In genomic region chr1:193673236-193673830, GRCm38 (mm10) we compare ENCODE assay signal across 9 mouse cellular contexts.
DNase-seq lines count a peak whose midpoint lies in the region; ATAC-seq and TF ChIP-seq lines count a peak whose summit lies in the region.
"Had no signal": no experiment of that assay in that cellular context is flagged by ENCODE, and none has a peak within 500 bp of the region (broad histone marks: within the 10 kb centered on the region; RNA-seq: fewer than 3 reads in every experiment).

No protein-coding gene starts in this region.

- H3K79me2 ChIP-seq in MEL (ENCODE audit: control insufficient read depth, insufficient read depth, low read length, poor library complexity) = no peaks in the 10 kb centered on the region

- 0 out of 2 replicates have a peak, but pooled peaks have one; percentile 24 for ATAC-seq in heart, postnatal 0 days (ENCODE audit: insufficient read depth, low read depth)
- ATAC-seq in heart, embryonic 12.5 days (ENCODE audit: insufficient number of reproducible peaks, low FRiP score) = no peak
- ATAC-seq in midbrain, embryonic 15.5 days (replicated peaks) = 0 out of 2 replicates have a peak, but pooled peaks have one; percentile 53

- no peaks in the 10 kb centered on the region for H3K36me3 ChIP-seq in heart, postnatal 0 days (replicated peaks; ENCODE audit: control insufficient read depth, insufficient read depth, low read length)
- no peaks in the 10 kb centered on the region for H3K36me3 ChIP-seq in heart, embryonic 12.5 days
- H3K36me3 ChIP-seq in MEL (ENCODE audit: control insufficient read depth in 1 of 2, insufficient read depth in 2 of 2, low read length in 2 of 2) = peaks cover 0 to 24% of the 10 kb centered on the region in 2 experiments; a peak in 2 of 4 replicates
- H3K36me3 ChIP-seq in midbrain, embryonic 15.5 days (replicated peaks) = no peaks in the 10 kb centered on the region
- H3K36me3 ChIP-seq: limb, embryonic 12.5 days had no signal

- TF ChIP-seq POLR2A in MEL (IDR thresholded peaks at IDR 0.05; ENCODE audit: control insufficient read depth in 1 of 2, insufficient read depth in 1 of 2, low read depth in 1 of 2, low read length in 2 of 2, poor library complexity in 1 of 2) = no peak

- no peak overlapping the region for H3K4me3 ChIP-seq in heart, postnatal 0 days (ENCODE audit: low read depth, low read length)
- no peak overlapping the region for H3K4me3 ChIP-seq in heart, embryonic 12.5 days
- no peak overlapping the region for H3K4me3 ChIP-seq in MEL (ENCODE audit: control insufficient read depth in 1 of 2, insufficient read depth in 1 of 2, low read depth in 2 of 2, low read length in 2 of 2)
- H3K4me3 ChIP-seq in midbrain, embryonic 15.5 days = no peak overlapping the region
- H3K4me3 ChIP-seq: limb, embryonic 12.5 days had no signal

- H3K27me3 ChIP-seq in heart, postnatal 0 days (ENCODE audit: control insufficient read depth, insufficient read depth, low read length) = no peaks in the 10 kb centered on the region
- peaks cover 4% of the 10 kb centered on the region for H3K27me3 ChIP-seq in heart, embryonic 12.5 days (replicated peaks)
- H3K27me3 ChIP-seq in MEL (ENCODE audit: control insufficient read depth in 1 of 2, insufficient read depth in 2 of 2, low read length in 2 of 2) = 0 out of 4 replicates have a peak, but pooled peaks cover 0 to 2% of the 10 kb centered on the region in 2 experiments
- no peaks in the 10 kb centered on the region for H3K27me3 ChIP-seq in midbrain, embryonic 15.5 days (replicated peaks)
- H3K27me3 ChIP-seq: limb, embryonic 12.5 days had no signal

- H3K4me2 ChIP-seq in heart, postnatal 0 days (ENCODE audit: low read depth, low read length) = no peak overlapping the region
- H3K4me2 ChIP-seq in heart, embryonic 12.5 days = no peak overlapping the region
- no peak overlapping the region for H3K4me2 ChIP-seq in midbrain, embryonic 15.5 days
- H3K4me2 ChIP-seq: limb, embryonic 12.5 days had no signal

- TF ChIP-seq CTCF in heart, postnatal 0 days (IDR thresholded peaks at IDR 0.05; ENCODE audit: low read depth) = peak; percentile 73
- TF ChIP-seq CTCF in MEL (IDR thresholded peaks at IDR 0.05 in 2 of 3, conservative IDR thresholded peaks at IDR 0.05 in 1 of 3; ENCODE audit: control insufficient read depth in 1 of 3, insufficient read depth in 1 of 3, low read depth in 2 of 3, low read length in 3 of 3, poor library complexity in 1 of 3, severe bottlenecking in 1 of 3) = peak; percentile 59 to 77 (median 63)

- WGBS in heart, postnatal 0 days = 19% methylated on average over 3 of the region's 3 CpGs
- WGBS in heart, embryonic 12.5 days = 23% methylated on average over 3 of the region's 3 CpGs
- WGBS in midbrain, embryonic 15.5 days = 26% methylated on average over 3 of the region's 3 CpGs

- TF ChIP-seq RAD21 in MEL (IDR thresholded peaks at IDR 0.05; ENCODE audit: low read depth, low read length) = peak; percentile 72

- H3K4me1 ChIP-seq in heart, postnatal 0 days (ENCODE audit: control insufficient read depth, insufficient read depth) = peaks cover 7% of the 10 kb centered on the region; the same call in 1 of the 2 replicates
- H3K4me1 ChIP-seq in heart, embryonic 12.5 days (replicated peaks) = peaks cover 14% of the 10 kb centered on the region; the same call in 1 of the 2 replicates
- peaks cover 22% of the 10 kb centered on the region in 2 experiments for H3K4me1 ChIP-seq in MEL (ENCODE audit: control insufficient read depth in 1 of 2, insufficient read depth in 2 of 2, low read length in 2 of 2)
- H3K4me1 ChIP-seq in midbrain, embryonic 15.5 days = peaks cover 8% of the 10 kb centered on the region; the same call in 1 of the 2 replicates

- peak; percentile 49 for DNase-seq in heart, postnatal 0 days (ENCODE audit: low spot score)
- peak; percentile 69 for DNase-seq in MEL (ENCODE audit: low read depth, low spot score)
- DNase-seq in cerebellum, postnatal 10 days = peak; percentile 80 to 84
- DNase-seq in heart, postnatal 10 days = peak; percentile 45 to 61
- peak; percentile 4 to 28 for DNase-seq in left cerebral cortex, adult 9 months (ENCODE audit: low spot score in 2 of 2)
- DNase-seq in B cell, adult 2 months = no peak

- H3K9ac ChIP-seq in heart, postnatal 0 days (replicated peaks; ENCODE audit: low read depth, low read length) = no peak overlapping the region
- no peak overlapping the region for H3K9ac ChIP-seq in heart, embryonic 12.5 days
- H3K9ac ChIP-seq in MEL (ENCODE audit: control insufficient read depth, low read depth, low read length, poor library complexity, severe bottlenecking) = no peak overlapping the region
- no peak overlapping the region for H3K9ac ChIP-seq in midbrain, embryonic 15.5 days
- H3K9ac ChIP-seq: limb, embryonic 12.5 days had no signal

- TF ChIP-seq EP300 in heart, postnatal 0 days (IDR thresholded peaks at IDR 0.05; ENCODE audit: low read depth) = no peak
- TF ChIP-seq EP300 in MEL (IDR thresholded peaks at IDR 0.05; ENCODE audit: low read depth in 1 of 2, low read length in 2 of 2) = no peak

- no peaks in the 10 kb centered on the region for H3K9me3 ChIP-seq in heart, postnatal 0 days (replicated peaks; ENCODE audit: control insufficient read depth, low read length)
- H3K9me3 ChIP-seq in heart, embryonic 12.5 days (replicated peaks) = no peaks in the 10 kb centered on the region
- H3K9me3 ChIP-seq in MEL (replicated peaks; ENCODE audit: insufficient read depth, low read length) = no peaks in the 10 kb centered on the region
- H3K9me3 ChIP-seq in midbrain, embryonic 15.5 days = no peaks in the 10 kb centered on the region
- H3K9me3 ChIP-seq: limb, embryonic 12.5 days had no signal

- intact Hi-C loops in heart, postnatal 10 days (cut with DNase I) = no loop called here

- H3K27ac ChIP-seq in heart, postnatal 0 days (ENCODE audit: low read depth) = no peak overlapping the region
- H3K27ac ChIP-seq in heart, embryonic 12.5 days (ENCODE audit: poor library complexity, severe bottlenecking) = no peak overlapping the region
- H3K27ac ChIP-seq in MEL (ENCODE audit: control insufficient read depth, low read depth, low read length) = no peak overlapping the region
- H3K27ac ChIP-seq in midbrain, embryonic 15.5 days = no peak overlapping the region
- H3K27ac ChIP-seq: limb, embryonic 12.5 days had no signal

TF ChIP-seq in MEL, 35 proteins besides CTCF, POLR2A, EP300 and RAD21:
- TF ChIP-seq BHLHE40 (IDR thresholded peaks at IDR 0.05; ENCODE audit: borderline replicate concordance, low read depth, low read length) = no peak
- peak; percentile 41 for TF ChIP-seq ZC3H11A (IDR thresholded peaks at IDR 0.05; ENCODE audit: low read depth, low read length)
- peak; percentile 63 for TF ChIP-seq SMC3 (IDR thresholded peaks at IDR 0.05; ENCODE audit: low read depth, low read length)

Comparison
In these comparisons a context has a peak if more than half of its experiments do, and no peak if none do; other contexts are left out.
1. DNase-seq: peak in heart, postnatal 0 days (single experiment), MEL (single experiment), cerebellum, postnatal 10 days (2 of 2), heart, postnatal 10 days (2 of 2) and left cerebral cortex, adult 9 months (2 of 2); none in B cell, adult 2 months (0 of 2).